Mouse (Mus musculus) left cerebral cortex, adult 18-20 months (tissue): ENCODE data around the gene D16Ertd472e. TPM values are rescaled to one million over a fixed set of nuclear protein-coding genes. Genes with fewer than 3 reads are reported as not detected.

ENCODE experiments used
- DNase-seq, 2 experiments: peaks; one replicate each; pipeline ENCODE4 v3.0.0; 2021 to 2022; ENCODE audit warnings: low spot score in 2 of 2, mixed read lengths in 1 of 2
- long read RNA-seq, 2 experiments: library from polyadenylated mRNA; stranded (forward); transcript quantifications; one replicate each; pipeline ENCODE4 v2.0.0; 2021
- total RNA-seq, 2 experiments: library from RNA; stranded (reverse); gene quantifications; 2 replicates each; pipeline ENCODE4 v1.2.3; 2021

D16Ertd472e gene
- 1 to 10 TPM; 7.8 to 9.4 TPM for total RNA-seq
- long read RNA-seq, experiment 1, full-length matches to known transcripts: 5 of 10 reads
- long read RNA-seq, experiment 1, partial matches to known transcripts: 2 of 10 reads
- long read RNA-seq, experiment 1, other reads (novel, unspliced or antisense): 3 of 10 reads
- long read RNA-seq, experiment 2, partial matches to known transcripts: 0 of 1 reads
- long read RNA-seq, experiment 2, other reads (novel, unspliced or antisense): 0 of 1 reads

DNA sequence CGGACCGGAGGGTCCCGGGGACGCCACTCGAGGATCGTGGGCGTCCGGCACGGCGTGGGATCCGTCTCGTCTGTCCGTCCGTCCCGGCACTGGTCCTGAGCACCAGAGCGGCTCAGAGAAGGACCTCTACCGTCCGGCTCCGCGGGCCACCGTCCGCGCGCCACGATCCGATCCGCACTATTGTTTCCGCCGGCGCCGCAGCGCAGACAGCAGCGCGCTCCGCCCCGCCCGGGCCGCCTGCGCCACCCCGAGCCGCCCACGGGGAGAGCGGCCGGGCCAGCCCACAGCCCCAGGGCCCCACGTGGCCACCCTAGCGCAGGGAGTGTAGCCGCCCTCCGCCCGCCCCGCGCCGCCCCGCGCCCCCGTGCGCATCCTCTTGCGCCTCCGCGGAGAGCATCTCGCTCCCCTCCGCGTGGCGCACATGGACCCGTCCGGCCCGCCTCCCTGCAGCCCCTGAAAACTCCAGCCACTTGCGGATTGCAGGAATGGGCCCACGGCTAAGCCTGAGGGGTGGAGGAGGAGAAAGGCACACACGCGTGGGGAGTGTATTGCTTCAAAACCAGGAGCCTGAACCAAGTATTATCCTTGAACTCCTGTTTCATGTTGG, at the start of gene D16Ertd472e:
Gene D16Ertd472e (minus strand): TSS at position 231 of the 607 bp plus-strand sequence.
- DNase-seq: peak; percentile 61 to 79

DNA sequence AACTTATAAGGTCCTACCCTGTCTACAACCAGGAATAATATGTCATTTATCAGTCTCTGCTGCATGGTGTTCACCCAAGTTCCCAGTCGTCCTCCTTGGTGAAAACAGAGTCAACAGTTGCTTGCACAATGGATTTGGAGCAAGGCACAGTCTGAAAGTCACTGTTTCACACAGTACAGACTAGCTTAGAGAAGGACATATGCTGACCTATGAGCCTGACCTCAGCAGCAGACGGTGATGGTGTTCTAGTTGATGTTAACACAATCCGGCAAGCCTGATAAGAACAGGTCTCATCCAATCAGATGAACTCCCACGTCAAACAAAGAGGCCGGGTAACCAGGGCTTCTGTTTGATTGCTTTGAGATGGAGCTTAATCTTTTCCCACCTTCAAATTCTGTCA, 46.2 kb upstream of the D16Ertd472e start:
- DNase-seq: no peak

DNA sequence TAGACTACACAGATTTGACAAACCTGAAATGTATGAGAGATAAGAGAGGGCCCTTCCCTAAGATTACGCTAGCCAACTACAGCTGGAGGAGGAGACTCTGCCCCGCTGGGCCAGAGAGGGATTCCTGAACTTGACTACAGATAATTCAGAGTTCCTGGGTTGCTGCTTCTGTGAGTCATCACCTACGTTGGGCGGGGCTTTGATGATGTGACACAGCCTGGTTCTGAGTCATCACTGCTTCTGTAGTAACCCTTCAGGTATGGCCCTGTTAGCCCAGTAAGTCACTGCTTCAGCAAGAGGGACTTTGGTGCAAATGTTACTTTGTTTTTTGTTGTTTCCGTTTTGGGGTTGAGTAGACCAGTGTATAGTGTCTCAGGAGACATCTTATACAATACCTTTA, 42.9 kb upstream of the D16Ertd472e start:
- DNase-seq: no peak

DNA sequence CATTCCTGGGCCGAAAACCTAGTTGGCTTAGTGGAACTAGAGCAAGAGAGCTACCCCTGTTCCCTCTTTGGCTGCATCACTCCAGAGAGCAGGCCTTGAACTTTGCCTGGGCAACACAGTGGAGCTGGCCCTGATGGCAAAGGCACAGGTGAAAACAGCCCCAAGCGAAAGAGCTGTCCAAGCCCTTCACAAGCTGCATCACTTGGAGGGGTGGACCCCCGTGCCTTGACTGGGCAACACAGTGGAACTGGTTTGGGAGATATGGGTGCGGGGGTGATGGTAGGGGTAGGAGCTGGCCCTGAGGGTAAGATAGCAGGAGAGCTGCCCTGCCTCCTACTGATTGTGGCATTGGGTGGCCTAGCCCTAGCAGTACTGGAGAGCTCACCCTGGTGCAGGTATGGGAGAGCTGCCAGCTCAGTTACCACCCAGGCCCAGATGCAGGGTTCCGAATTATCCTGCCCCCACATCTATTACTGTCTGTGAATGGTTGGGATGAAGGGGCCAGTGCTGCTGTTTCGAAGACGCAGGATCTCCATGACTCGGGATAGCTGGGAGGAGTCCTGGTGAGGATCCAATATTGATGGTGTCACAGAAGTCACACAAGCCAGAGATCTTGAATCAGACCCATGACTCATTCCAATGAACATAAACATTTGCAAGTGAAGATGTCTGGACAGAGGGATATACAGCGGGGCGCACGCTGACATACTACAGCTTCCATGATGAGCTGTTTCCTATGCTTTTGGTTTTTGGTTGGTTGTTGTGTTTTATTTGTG, 41.4 kb upstream of the D16Ertd472e start:
- DNase-seq: no peak

DNA sequence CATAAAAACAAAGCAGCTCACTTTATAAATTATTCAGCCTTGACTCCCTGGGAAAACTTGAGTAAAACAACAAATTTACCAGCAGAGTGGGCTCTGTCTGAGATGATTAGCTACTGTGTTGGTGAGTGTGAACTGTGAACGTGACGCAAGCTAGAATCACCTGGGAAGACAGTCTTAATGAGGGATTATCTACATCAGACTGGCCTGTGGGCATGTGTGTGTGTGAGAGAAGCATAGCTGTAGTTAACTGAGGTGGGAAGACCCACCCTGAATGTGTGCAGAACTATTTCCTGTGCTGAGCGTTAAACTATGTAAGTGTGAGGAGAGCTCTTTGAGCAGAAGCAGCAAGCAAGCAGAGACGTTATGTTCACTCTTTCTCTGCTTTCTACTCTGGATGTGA, 29.7 kb upstream of the D16Ertd472e start:
- DNase-seq: no peak

DNA sequence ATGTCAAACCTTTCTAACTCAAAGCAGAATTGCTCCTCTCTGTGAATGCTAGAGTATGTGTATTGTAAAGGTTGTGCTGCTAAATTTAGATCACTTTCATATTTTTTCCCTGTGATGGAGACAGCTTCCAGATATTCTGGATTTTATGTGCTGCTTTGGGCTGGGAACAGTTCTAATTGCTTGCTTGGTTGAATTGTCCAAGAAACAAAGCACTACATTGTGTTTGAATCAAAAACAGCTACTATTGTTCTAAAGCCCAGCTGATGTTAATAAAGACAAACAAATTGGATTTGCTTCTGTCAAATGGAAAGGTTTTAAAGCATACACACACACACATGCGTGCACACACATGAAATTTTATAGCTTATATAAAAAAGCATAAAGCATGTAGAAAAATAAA, 22.4 kb upstream of the D16Ertd472e start:
- no peak for DNase-seq

DNA sequence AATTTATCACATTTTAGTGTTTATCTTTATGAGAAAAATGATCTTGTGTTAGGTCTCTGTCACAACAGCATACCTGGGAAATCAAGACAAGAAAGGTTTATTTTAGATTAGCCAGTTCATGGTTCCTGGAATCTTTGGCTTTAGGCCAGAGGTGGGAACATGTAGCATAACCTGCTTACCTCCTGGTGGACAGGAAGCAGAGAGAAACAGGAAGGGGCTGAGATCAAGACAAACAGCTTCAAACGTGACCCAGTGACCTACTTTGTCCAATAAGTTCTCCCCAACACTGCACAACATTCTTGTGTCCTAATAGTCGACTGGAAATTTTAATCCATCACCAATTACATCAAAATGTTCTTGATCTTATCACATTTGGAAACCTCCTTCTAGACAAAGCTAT, 19.9 kb upstream of the D16Ertd472e start:
- DNase-seq: no peak

DNA sequence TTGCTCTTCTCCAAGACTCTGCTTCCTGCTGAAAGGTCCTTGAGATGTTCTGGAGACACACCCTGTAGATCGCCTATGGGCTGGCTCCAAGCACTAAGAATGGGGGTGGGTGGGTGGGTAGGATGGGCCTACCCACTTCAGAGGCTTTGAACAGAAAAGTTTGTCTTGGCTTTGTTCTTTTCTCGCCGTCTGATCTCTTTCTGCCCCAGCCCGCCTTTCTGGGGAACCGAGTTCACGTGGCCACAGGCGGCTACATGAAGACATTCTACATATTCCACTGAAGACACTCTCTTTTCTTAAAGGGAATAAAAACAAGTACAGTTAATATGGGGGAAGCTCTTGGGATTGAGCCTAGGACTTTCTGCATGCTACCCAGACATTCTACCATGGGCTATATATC, 19.3 kb upstream of the D16Ertd472e start:
- no peak for DNase-seq

DNA sequence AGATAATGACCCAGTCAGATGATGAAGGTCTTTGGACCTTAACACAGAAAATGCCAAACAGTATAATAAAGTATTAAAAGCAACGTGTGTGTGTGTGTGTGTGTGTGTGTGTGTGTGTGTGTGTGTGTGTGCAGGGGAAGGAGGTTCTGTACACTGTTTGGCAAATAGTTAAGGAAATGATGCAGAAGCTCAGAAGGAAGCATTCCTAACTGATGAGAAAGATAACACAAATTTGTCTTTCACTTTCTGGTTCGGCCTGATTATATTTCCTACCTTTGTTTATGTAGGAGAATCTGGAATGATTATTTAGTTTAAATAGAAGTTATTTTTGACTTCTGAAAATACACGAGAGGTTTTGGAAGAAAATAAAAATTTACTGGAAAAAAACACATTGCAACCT, 17.6 kb upstream of the D16Ertd472e start:
- no peak for DNase-seq

DNA sequence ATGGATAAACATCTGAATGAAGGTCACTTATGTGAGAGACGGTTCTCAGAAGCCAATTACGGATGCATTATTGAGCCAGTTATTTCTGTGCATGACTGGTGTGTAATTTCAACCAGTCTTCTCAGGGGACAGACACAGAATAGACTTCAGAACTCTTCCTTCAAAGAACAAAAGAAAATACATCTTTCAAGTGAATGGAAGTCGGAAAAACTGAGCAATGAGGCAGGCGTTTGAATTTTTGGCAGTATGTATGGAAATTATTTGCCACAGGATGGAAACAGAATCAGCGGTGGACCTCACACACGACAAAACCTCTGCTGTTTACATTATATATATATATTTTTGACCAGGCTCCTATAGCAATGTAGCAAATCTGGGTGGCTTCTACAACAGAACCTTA, 14.6 kb upstream of the D16Ertd472e start:
- no peak for DNase-seq

DNA sequence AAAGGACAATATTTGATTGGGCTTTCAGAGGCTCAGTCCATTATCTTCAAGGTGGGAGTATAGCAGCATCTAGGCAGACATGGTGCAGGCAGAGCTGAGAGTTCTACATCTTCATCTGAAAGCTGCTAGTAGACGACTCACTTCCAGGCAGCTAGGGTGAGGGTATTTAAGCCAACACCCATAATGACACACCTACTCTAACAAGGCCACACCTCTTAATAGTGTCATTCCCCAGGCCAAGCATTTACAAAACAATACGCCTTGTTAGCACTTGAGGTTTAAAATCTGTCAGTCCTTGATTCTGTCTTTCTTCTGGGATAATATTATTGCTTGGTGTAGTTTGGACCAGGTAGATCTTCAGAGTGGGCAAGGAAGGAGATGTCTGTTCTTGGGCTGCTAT, 12.3 kb upstream of the D16Ertd472e start:
- DNase-seq: no peak

DNA sequence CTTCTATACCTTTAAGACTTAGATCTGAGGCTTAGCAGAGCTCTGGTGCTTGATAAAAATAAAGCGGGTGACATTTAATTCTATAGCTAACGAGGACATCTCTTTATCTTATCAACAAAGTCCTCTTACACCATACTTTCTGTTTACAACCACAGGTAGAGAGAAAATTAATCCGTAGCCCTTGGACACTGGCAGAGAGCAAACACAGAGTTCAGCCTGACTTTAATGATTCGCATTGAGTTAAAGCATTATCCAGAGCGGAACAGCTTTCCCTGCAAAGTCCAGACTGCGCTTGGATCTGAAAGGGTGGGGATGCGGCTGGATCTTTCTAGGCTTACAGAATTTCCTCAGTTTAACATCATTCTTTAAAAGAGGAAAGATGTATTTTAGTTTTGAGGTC, 10.1 kb upstream of the D16Ertd472e start:
- DNase-seq: no peak

DNA sequence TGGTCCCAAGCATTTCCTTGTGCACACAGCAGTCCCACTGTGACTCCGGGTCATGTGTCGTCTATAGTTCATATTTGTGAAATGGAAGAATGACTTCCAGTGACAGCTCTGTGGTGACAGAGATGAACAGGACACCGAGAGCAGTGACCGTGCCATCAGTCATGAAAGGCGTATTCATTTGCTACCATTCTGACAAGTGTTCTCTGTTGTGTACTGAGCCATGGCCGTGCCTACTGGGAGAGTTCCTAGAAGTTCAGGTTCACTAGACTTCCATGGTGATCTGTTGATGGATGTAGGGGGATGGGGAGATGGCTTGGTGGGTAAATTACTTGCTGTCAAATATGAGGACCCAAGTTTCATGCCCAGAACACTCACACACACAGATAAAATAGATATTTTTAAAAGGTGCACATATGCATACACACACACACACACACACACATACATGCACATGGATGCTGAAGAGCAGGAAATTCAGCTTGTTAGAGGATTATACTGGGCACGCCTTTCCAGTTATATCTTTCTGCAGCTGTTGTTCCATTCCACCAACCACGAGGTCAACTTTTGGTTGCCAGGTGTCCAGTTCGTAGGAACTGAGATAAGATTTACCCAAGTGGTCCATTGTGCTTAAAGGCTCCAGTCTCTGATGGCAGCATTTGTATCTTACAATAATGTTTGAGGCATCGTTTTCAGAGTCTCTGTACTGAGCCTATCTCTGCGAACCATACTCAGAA, 9.3 kb upstream of the D16Ertd472e start:
- DNase-seq: no peak

DNA sequence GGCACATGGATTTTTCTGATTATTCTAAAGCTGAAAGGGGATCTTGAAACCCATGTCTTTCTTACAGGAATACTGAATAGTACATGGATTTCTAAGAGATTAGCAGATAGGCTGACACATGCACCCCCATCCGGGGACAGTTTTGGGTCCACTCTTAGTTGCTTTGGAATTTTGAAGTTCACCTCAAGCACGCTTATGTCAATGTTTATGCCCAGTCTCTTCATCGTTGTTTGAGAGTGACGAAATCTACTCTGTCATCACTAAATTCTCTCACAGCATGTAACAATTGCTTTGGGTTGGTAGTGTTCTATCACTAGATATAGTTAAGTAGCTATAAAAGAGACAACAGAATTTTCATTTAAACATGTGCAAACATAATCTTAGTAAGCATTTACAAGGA, 8.7 kb upstream of the D16Ertd472e start:
- DNase-seq: no peak

DNA sequence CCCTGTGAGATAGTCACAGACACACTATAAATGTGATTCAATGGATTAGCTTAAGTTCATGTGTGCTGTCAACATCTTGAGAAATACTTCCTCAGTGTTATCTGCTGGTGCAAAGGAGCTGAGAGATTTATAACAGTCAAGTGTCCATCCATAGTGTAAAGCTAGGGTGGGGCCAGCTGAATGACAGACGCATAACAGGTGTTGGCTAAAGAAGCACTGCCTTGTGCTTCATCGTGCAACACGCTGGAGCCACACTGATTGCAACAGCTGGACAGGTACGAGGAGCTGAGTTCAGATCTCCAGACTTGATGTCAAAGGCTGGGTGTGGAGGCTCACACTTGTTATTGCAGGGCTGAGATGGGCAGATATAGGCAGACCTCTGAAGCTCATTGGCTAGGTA, 7.5 kb upstream of the D16Ertd472e start:
- DNase-seq: no peak

DNA sequence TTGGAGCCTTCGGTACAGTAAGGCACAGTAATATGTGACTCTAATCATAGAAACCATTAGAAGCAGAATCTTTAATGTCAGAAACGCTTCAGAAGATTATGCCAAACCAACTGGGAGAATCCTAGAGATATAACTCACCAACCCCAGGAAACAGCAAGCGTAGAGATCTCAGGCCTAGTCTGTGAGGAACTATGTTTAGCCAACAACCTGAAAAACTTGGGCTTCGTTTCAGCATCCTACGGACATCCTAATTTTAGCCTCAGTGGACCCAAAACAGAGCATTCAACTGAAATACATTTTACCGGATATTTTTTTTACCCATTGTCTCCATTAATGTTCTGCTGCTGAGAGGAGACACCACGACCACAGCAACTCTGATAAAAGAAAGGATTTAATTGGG, 3.9 kb upstream of the D16Ertd472e start:
- no peak for DNase-seq

DNA sequence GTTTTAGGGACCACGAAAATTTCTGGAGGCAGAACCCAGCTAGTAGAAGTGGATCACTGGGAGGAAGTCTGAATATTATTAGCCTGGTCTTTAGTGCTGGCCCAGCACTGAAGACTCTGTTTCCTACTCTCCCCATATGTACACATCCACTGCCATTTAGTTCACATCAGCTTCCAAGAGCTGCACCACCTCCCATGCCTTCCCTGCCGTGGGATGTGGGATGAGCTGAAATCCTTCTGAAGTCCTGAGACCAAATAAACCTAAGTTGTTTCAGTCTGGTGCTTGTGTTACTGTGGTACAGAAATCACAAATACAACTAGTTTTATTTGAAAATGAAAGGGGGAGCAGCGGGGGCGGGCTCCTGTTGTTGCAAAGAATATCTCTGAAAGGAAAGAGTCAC, 2.9 kb upstream of the D16Ertd472e start:
- no peak for DNase-seq

DNA sequence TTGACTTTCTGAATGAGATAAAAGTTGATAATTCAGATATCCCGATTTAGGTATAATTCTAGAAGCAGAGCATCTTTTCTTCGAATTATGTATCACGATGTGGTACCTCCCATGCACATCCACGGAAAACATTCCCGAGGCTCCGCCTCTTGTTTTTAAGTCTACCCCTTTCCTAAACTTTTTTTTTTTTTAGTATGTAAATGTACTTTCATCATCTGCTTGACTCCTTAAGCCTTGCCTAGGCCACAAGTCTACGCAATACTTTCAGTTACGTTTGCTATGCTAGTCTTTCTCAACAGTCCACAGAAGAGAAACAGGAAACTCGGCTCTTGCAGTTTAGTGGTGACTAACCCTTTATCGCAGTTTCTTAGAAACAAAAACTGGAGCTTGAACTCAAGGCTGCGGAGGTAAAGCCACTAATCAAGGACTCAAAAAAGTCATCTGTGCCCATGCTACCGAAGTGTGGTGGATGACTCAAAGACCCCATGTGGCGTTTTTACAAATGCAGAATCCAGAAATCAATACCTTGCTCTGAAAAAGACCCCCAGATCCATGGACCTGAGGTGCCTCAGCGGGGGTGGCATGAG, 670 bp upstream of the D16Ertd472e start:
- no peak for DNase-seq

DNA sequence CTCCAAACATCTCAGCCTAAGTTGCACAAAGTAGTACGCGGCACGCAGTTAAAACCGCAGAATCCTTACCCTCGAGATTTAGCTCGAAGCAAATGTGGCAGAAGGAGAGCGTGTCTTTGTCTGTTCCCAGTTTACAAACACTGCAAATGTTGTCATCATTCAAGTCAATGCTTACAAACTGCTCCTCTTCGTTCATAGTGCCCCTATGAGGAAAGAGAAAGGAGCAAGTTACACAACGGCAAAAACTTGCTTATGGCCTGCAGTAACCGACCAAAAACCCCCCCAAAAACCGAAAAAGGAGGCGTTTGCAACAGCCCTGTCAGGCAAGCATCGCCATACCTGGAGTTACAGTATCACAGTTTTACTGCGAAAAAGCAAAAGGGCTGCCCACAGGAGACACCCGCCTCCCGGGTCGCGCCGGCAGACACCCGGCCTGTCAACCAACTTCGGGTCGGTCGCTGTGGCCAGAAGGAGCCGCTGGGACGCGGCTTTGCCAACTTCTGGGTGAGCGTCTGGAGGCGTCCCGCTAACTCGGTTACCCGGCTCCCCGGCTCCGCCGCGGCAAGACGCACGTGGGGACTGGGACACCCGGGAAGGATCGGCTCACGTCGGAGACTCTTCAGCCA, 543 bp downstream of the D16Ertd472e start:
- DNase-seq: peak in 1 of 2 experiments; percentile 30

DNA sequence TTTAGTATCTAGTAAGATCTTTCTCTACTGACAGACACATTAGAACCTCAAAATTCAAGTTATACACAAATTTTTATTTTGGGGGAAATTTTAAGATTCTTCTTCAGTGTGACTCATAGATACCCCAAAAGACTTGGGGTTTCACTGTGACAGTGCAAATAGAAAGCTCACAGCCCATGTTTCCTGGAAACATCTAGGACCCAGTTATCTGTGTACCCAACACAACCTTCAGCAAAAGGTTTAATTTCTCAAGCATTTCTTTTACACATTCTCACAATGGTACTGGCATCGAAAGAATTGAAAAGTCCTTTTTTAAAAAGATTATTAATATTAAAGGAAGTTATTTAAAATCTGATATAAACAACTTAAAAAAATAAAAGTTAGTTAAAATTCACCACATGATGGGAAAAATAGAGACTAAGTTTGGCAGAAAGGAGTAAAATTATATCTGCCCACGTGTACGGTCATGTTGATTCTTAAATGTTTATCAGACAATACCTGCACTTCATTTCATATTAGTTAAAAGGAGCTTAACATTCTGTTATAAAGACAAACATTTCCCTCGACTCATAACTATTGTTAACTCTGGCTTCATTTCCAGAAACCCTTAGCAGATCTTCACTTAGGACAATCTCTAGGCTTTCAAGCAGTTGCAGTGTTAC, 1.2 kb downstream of the D16Ertd472e start:
- no peak for DNase-seq
